Mouse (Mus musculus): ENCODE data around the gene Dnal1. TPM values are rescaled to one million over a fixed set of nuclear protein-coding genes. Genes with fewer than 3 reads are reported as not detected.
"Not testable (repeated sequence)": the region's sequence is repeated elsewhere in the genome, so short reads cannot be mapped to it uniquely, and the experiment has no call there.

Gene Dnal1
- 7.6 and 7.7 TPM in 2 replicates for polyA plus RNA-seq (2015; fragmentation: Nextera tagmentation; extraction: Ambion mirVana)

DNA sequence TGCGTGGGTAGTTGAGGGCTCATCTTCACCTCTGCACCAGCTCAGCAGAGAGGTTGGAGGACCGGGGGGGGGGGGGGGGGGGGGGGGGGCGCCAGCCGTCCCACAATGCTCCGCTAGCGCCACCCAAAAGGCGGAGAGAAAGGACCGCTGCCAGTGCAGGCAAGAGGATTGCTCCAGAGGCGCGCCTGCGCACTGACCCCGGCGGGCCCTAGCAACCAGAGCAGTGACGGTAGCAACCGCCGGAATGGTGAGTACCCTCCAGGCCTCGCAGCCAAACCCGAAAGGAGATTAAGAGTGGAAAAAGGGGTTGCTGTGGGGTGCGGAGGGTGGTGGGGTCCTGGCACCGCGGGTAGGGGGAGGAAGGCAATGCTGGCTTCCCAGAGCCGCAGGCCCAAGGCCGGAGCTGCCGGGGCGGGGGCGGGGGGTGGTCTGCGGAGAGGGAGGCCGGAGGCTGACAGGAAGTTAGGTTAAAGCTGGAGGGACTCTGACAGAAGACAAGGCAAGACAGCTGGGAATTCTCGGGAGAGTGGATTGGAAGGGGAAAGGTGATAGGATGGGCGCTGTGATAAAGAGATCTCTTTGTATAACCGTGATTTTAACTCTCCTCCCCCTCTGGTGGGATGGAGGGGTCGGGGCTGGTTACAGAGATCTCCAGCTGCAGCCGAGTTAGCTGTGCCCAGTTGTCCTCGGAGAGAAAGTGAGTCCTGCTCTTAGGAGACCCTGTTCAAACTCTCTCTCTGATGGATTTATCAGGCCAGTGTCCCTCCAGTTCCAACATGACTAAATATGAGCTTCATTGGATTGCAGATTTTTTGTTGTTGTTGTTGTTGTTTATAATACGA, at the start of gene Dnal1:
Gene Dnal1, plus strand, starts transcription at position 214 of the 842 bp plus-strand sequence.
- Histone ChIP-seq H3K27me3 (replicated peaks; ENCODE audit: control insufficient read depth, insufficient read depth, low read length) (no peaks in the 10 kb centered on the region), H3K27ac (ENCODE audit: low read depth, low read length) (peak within 1 kb of the TSS; percentile 13; the same call in 1 of the 2 replicates), H3K36me3 (ENCODE audit: control insufficient read depth, insufficient read depth, low read length) (no peaks in the 10 kb centered on the region), H3K4me2 (ENCODE audit: low read length) (peak within 1 kb of the TSS; percentile 78), H3K9ac (ENCODE audit: low read depth, low read length) (peak within 1 kb of the TSS; percentile 70), H3K4me1 (ENCODE audit: control insufficient read depth, insufficient read depth, low read depth, low read length) (peaks cover 7% of the 10 kb centered on the region), H3K9me3 (ENCODE audit: control insufficient read depth, low read length) (no peaks in the 10 kb centered on the region), H3K4me3 (ENCODE audit: low read length) (peak within 1 kb of the TSS; percentile 59)
- 2% methylated on average over 29 of the region's 35 CpGs for WGBS
- peak; percentile 99 for ATAC-seq

DNA sequence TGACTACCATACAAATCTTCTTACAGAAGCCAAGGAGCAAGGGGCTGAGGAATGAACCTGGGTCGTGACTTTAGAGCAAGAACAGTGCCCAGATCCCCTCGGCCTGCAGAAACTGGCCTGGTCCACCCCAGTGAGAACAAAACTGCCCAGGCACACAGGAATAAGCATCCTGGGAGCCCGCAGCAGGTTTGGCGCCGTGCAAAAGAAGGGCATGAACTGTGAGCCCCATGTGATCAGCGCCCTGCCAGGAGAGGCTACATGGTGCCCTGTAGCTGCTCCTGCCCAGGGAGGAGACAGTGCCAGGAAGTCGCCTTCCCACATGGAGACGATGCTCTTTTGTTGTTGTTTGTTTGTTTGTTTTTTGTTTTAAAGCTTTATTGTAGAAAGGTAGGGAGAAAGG, 49.5 kb upstream of the Dnal1 start:
- Histone ChIP-seq H3K9ac (ENCODE audit: low read depth, low read length) (no peak overlapping the region), H3K4me2 (ENCODE audit: low read length) (no peak overlapping the region), H3K27me3 (replicated peaks; ENCODE audit: control insufficient read depth, insufficient read depth, low read length) (peaks cover 13% of the 10 kb centered on the region), H3K4me1 (ENCODE audit: control insufficient read depth, insufficient read depth, low read depth, low read length) (no peaks in the 10 kb centered on the region; the same call in 1 of the 2 replicates), H3K27ac (ENCODE audit: low read depth, low read length) (no peak overlapping the region), H3K36me3 (ENCODE audit: control insufficient read depth, insufficient read depth, low read length) (no peaks in the 10 kb centered on the region), H3K9me3 (ENCODE audit: control insufficient read depth, low read length) (no peaks in the 10 kb centered on the region), H3K4me3 (ENCODE audit: low read length) (no peak overlapping the region)
- ATAC-seq = no peak
- 71% methylated on average over 8 of the region's 8 CpGs for WGBS

DNA sequence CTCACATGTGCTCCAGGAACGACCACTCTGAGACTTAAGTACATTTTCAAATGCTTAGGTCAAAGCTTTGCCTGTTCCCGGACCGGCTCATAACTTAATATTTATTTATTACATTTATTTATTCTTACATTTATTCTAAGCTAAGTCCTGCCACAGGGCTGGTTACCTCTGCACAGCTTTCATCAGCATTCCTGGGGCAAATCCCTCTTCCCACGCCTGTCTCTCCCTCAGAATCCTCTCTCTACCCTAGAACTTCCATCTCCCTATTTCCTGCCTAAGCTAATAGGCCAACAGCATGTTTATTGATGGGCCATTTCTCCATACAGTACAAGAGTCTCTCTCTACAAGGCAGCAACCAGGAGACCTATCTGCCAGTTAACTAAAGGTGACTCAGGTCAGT, 46.4 kb upstream of the Dnal1 start:
- Histone ChIP-seq H3K4me2 (ENCODE audit: low read length) (no peak overlapping the region), H3K4me1 (ENCODE audit: control insufficient read depth, insufficient read depth, low read depth, low read length) (no peaks in the 10 kb centered on the region; the same call in 1 of the 2 replicates)
- no peak for ATAC-seq

DNA sequence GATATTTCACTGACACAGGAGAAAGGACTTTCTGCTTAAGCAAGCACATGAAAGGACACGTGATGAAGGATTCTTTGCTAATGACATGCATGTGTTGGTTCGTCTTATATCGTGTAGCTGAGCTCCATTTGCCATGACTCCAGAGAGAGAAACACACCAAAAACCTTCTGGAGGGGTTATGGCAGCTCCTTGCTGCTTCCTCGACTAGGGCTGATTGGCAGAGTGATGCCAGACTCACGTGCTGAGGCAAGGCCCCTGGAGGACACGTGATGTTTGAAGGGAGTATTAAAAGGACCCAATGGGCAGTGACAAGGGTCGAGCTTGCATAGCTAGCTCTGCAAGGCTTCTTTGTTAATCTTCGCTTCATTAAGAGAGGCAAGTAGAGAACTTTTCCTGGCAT, 45.9 kb upstream of the Dnal1 start:
- no peaks in the 10 kb centered on the region for H3K36me3 ChIP-seq (ENCODE audit: control insufficient read depth, insufficient read depth, low read length)
- H3K27ac ChIP-seq (ENCODE audit: low read depth, low read length) = no peak overlapping the region
- no peak for ATAC-seq
- H3K9me3 ChIP-seq (ENCODE audit: control insufficient read depth, low read length) = no peaks in the 10 kb centered on the region
- peaks cover 17% of the 10 kb centered on the region for H3K27me3 ChIP-seq (replicated peaks; ENCODE audit: control insufficient read depth, insufficient read depth, low read length)
- H3K4me3 ChIP-seq (ENCODE audit: low read length) = no peak overlapping the region
- WGBS = 56% methylated on average over 8 of the region's 8 CpGs
- H3K4me1 ChIP-seq (ENCODE audit: control insufficient read depth, insufficient read depth, low read depth, low read length) = no peaks in the 10 kb centered on the region; the same call in 1 of the 2 replicates
- H3K4me2 ChIP-seq (ENCODE audit: low read length) = no peak overlapping the region
- H3K9ac ChIP-seq (ENCODE audit: low read depth, low read length) = no peak overlapping the region

More for the DNA sequence above, 46.4 kb upstream of the Dnal1 start:
- no peak overlapping the region for H3K27ac ChIP-seq (ENCODE audit: low read depth, low read length)
- H3K27me3 ChIP-seq (replicated peaks; ENCODE audit: control insufficient read depth, insufficient read depth, low read length) = peaks cover 17% of the 10 kb centered on the region
- H3K9me3 ChIP-seq (ENCODE audit: control insufficient read depth, low read length) = no peaks in the 10 kb centered on the region
- WGBS = 89% methylated on average over 4 of the region's 4 CpGs
- H3K9ac ChIP-seq (ENCODE audit: low read depth, low read length) = no peak overlapping the region
- H3K4me3 ChIP-seq (ENCODE audit: low read length) = no peak overlapping the region
- no peaks in the 10 kb centered on the region for H3K36me3 ChIP-seq (ENCODE audit: control insufficient read depth, insufficient read depth, low read length)

DNA sequence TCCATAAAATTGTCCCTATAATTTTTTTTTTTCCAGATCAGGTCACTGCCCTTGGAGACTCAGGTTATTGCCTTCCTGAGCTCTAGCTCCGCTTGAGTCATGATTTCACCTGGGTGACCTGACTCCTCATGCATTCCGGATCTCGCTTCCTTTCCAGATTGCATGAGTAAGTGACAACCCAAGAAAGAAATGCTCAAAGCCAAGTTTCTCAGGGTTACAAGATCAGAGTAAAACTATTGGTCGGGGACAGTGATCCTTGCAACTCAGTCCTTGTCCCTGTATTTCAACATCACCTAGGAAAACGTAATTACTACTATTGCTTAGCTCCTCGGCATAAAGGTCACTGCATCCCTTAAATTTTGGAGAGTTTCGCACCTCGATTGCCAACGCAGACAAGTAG, 45.2 kb upstream of the Dnal1 start, which contains the start of gene Acot5:
Gene Acot5, plus strand, starts transcription at position 340 of the 400 bp plus-strand sequence.
- Histone ChIP-seq H3K4me3 (ENCODE audit: low read length) (peak within 1 kb of the TSS; percentile 45), H3K9me3 (ENCODE audit: control insufficient read depth, low read length) (no peaks in the 10 kb centered on the region), H3K27ac (ENCODE audit: low read depth, low read length) (no peak within 1 kb of the TSS), H3K36me3 (ENCODE audit: control insufficient read depth, insufficient read depth, low read length) (no peaks in the 10 kb centered on the region), H3K9ac (ENCODE audit: low read depth, low read length) (peak within 1 kb of the TSS; percentile 45), H3K4me2 (ENCODE audit: low read length) (peak within 1 kb of the TSS; percentile 67), H3K4me1 (ENCODE audit: control insufficient read depth, insufficient read depth, low read depth, low read length) (no peaks in the 10 kb centered on the region; the same call in 1 of the 2 replicates), H3K27me3 (replicated peaks; ENCODE audit: control insufficient read depth, insufficient read depth, low read length) (peaks cover 17% of the 10 kb centered on the region)
- 58% methylated on average over 9 of the region's 9 CpGs for WGBS
- no peak for ATAC-seq

DNA sequence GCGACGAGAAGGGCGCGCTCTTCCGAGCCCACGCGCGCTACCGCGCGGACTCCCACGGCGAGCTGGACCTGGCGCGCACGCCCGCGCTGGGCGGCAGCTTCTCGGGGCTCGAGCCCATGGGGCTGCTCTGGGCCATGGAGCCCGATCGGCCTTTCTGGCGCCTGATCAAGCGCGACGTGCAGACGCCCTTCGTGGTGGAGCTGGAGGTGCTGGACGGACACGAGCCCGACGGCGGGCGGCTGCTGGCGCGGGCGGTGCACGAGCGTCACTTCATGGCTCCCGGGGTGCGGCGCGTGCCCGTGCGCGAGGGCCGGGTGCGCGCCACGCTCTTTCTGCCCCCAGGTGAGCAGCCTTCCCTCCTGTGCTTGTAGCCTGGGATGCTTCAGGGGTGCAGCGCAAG, 44.6 kb upstream of the Dnal1 start:
- not testable (repeated sequence) for H3K9me3 ChIP-seq (ENCODE audit: control insufficient read depth, low read length); H3K4me1 ChIP-seq (ENCODE audit: control insufficient read depth, insufficient read depth, low read depth, low read length); H3K36me3 ChIP-seq (ENCODE audit: control insufficient read depth, insufficient read depth, low read length); ATAC-seq; H3K27ac ChIP-seq (ENCODE audit: low read depth, low read length)
- H3K27me3 ChIP-seq (replicated peaks; ENCODE audit: control insufficient read depth, insufficient read depth, low read length) = peaks cover 17% of the 10 kb centered on the region
- H3K4me2 ChIP-seq (ENCODE audit: low read length) = peak overlapping the region; percentile 67
- H3K9ac ChIP-seq (ENCODE audit: low read depth, low read length) = peak overlapping the region; percentile 45
- WGBS = 3% methylated on average over 13 of the region's 52 CpGs
- peak overlapping the region; percentile 45 for H3K4me3 ChIP-seq (ENCODE audit: low read length)

DNA sequence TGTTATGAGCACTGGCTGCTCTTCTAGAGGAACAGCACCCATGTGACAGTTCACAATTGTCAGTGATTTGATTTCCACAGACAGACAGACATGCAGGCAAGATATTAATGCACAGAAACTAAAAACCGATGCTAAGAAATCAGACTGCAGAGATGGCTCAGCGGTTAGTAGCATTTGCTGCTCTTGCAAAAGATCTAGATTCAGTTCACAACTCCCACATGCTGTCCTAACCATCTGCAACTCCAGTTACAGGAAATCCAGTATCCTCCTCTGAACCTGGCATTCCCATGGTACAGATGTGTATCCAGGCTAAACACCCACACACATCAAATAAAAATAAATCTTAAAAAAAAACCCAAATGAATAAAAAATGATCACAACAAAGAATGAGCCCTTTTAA, 42.5 kb upstream of the Dnal1 start:
- no peak for ATAC-seq
- H3K27me3 ChIP-seq (replicated peaks; ENCODE audit: control insufficient read depth, insufficient read depth, low read length) = peaks cover 17% of the 10 kb centered on the region
- H3K9me3 ChIP-seq (ENCODE audit: control insufficient read depth, low read length) = no peaks in the 10 kb centered on the region
- WGBS = 92% methylated on average over 2 of the region's 2 CpGs
- H3K9ac ChIP-seq (ENCODE audit: low read depth, low read length) = no peak overlapping the region
- H3K4me1 ChIP-seq (ENCODE audit: control insufficient read depth, insufficient read depth, low read depth, low read length) = no peaks in the 10 kb centered on the region; the same call in 1 of the 2 replicates
- H3K36me3 ChIP-seq (ENCODE audit: control insufficient read depth, insufficient read depth, low read length) = no peaks in the 10 kb centered on the region
- no peak overlapping the region for H3K4me2 ChIP-seq (ENCODE audit: low read length)
- H3K27ac ChIP-seq (ENCODE audit: low read depth, low read length) = no peak overlapping the region
- H3K4me3 ChIP-seq (ENCODE audit: low read length) = no peak overlapping the region

DNA sequence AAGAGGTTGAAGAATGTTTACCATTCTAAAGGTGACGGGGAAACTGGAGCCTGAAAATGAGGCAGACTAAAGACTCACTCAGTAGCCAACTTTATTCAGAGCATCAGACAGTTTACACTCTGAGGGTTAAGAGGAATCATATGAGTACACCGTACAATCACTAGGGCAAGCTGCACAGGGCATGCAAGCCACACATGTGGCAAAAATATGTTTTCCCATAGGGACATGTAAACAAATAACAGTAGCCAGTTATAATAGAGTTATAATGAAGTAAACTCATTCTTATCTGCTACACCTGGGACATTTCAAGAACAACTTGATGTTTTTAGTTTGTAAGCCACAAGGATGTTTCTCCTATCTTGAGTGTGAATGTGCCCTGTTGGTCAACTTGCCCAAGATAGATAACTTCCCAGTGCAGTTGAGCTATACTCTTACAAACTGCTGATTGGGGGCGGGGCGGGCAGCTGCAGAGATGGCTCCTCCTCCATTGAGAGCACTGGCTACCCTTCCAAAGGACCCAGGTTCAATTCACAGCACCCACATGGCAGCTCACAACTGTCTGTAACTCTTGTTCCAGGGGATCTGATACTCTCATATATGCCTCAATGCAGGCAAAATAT, 36.7 kb upstream of the Dnal1 start:
- Histone ChIP-seq H3K27me3 (replicated peaks; ENCODE audit: control insufficient read depth, insufficient read depth, low read length) (no peaks in the 10 kb centered on the region), H3K27ac (ENCODE audit: low read depth, low read length) (no peak overlapping the region), H3K4me3 (ENCODE audit: low read length) (no peak overlapping the region), H3K4me2 (ENCODE audit: low read length) (no peak overlapping the region), H3K36me3 (ENCODE audit: control insufficient read depth, insufficient read depth, low read length) (no peaks in the 10 kb centered on the region), H3K9ac (ENCODE audit: low read depth, low read length) (no peak overlapping the region), H3K4me1 (ENCODE audit: control insufficient read depth, insufficient read depth, low read depth, low read length) (no peaks in the 10 kb centered on the region), H3K9me3 (ENCODE audit: control insufficient read depth, low read length) (no peaks in the 10 kb centered on the region)
- no peak for ATAC-seq
- 88% methylated on average over 4 of the region's 4 CpGs for WGBS

DNA sequence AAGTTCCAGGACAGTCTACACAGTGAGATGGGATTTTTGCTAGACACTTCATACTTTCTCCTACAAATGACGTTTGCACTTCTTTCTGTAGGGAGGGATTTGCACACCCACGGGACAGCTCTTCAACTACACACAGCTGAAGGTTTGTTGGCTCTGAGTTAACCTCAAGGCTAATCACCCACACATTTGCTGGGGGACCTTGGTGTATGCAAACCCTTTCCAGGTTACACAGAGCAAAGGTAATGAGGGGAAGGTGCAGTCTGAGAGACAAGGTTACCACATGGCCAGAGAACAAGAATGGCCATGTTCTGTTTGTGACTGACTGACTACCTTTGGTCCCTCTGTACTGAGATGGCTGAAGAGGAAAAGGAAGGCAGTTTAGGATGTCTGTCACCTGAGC, 30.3 kb upstream of the Dnal1 start:
- no peak for ATAC-seq

More for the DNA sequence above, 30.3 kb upstream of the Dnal1 start:
- Histone ChIP-seq H3K27ac (ENCODE audit: low read depth, low read length) (no peak overlapping the region), H3K27me3 (replicated peaks; ENCODE audit: control insufficient read depth, insufficient read depth, low read length) (no peaks in the 10 kb centered on the region), H3K9me3 (ENCODE audit: control insufficient read depth, low read length) (no peaks in the 10 kb centered on the region), H3K4me2 (ENCODE audit: low read length) (no peak overlapping the region), H3K36me3 (ENCODE audit: control insufficient read depth, insufficient read depth, low read length) (no peaks in the 10 kb centered on the region), H3K9ac (ENCODE audit: low read depth, low read length) (no peak overlapping the region), H3K4me1 (ENCODE audit: control insufficient read depth, insufficient read depth, low read depth, low read length) (no peaks in the 10 kb centered on the region), H3K4me3 (ENCODE audit: low read length) (no peak overlapping the region)
- 90% methylated on average over 2 of the region's 2 CpGs for WGBS
